Mouse (Mus musculus) lung, adult 10 weeks (tissue): ENCODE data around the gene Tmem79. TPM values are rescaled to one million over a fixed set of nuclear protein-coding genes. Genes with fewer than 3 reads are reported as not detected.

ENCODE experiments used
- polyA plus RNA-seq: library from polyadenylated mRNA; stranded (reverse); fragments of 350-450 nt; fragmentation: Illumina TruSeq; extraction: RNeasy Lipid Tissue Mini Kit (QIAGEN cat#74804); gene quantifications from one replicate; pipeline ENCODE4 v1.2.3, GENCODE M21; 2014; ENCODE audit warnings: low read depth, low replicate concordance; ENCODE audit not compliant: insufficient read depth

Tmem79 gene
- polyA plus RNA-seq: 4.2 TPM

DNA sequence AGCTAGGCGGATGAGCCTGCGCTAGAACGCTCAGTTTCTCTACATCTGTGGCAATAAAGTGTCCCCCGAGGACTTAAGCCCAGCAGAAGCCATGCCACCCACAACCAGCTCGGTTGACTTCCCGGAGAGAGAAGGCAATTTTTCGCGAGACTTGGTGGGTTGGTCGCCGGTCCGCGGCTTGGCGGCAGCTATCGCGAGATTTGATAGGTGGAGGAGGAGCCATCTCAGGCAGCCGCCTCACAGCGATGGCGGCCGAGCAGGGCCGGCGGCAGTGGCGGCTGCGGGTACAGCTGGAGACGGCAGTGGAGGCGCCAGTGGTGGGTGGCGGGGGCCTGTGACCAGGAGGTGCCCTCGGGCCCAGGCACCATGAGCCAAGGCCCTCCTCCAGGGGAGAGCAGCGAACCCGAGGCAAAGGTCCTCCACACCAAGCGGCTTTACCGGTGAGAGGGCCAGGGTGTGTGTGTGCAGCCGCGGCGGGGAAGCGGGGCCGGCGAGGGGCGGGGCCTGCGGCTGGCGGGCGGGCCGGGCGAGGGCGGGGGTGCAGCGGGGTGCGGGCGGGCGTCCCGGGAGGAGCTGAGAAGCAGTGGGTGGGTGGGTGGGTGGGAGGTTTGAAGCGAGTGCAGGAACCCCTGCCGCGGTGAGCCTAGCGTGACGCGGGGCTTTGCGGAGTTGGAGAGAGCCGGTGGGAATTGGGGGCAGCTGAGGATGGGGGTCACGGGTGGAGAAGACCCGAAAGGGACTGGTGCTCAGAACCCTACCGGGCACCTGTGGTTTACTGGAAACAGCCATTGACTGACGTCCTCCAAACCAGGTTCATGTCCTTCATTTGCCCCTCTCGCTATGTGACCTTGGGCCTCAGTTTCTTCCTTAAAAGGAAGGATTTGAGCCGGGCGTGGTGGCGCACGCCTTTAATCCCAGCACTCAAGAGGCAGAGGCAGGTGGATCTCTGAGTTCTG lies at the start of gene Tmem79, which contains the start of gene Smg5:
Gene Tmem79, minus strand, starts transcription at position 91 of the 956 bp plus-strand sequence.
Gene Smg5, plus strand, starts transcription at position 203 of the 956 bp plus-strand sequence.

DNA sequence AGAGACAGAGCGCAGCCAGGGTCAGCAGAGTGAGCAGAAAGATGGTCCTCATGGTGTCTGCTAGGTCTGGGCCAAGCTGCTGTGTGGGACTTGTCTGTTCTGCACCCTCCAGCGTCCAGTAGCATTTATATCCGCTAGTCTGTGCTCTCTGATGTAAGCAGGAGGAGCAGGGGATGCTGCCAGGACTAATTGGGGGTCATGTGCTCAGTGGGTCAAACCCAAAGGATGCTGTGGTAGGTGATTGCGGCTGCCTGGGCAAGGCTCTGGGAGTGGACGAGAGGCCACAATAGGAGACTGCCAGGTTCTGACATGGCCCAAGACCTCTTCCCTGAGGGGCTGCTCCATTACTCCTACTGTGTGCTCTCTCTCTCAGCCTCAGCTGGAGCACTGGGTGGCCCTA lies 48.4 kb upstream of the Tmem79 start, which contains the start of gene Bglap:
Gene Bglap, minus strand, starts transcription at position 101 of the 400 bp plus-strand sequence.

DNA sequence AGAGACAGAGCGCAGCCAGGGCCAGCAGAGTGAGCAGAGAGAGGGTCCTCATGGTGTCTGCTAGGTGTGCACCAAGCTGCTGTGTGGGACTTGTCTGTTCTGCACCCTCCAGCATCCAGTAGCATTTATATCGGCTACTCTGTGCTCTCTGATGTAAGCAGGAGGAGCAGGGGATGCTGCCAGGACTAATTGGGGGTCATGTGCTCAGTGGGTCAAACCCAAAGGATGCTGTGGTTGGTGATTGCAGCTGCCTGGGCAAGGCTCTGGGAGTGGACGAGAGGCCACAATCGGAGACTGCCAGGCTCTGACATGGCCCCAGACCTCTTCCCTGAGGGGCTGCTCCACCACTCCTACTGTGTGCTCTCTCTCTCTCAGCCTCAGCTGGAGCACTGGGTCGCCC lies 42.7 kb upstream of the Tmem79 start, which contains the start of gene Bglap2:
Gene Bglap2, minus strand, starts transcription at position 101 of the 400 bp plus-strand sequence.

DNA sequence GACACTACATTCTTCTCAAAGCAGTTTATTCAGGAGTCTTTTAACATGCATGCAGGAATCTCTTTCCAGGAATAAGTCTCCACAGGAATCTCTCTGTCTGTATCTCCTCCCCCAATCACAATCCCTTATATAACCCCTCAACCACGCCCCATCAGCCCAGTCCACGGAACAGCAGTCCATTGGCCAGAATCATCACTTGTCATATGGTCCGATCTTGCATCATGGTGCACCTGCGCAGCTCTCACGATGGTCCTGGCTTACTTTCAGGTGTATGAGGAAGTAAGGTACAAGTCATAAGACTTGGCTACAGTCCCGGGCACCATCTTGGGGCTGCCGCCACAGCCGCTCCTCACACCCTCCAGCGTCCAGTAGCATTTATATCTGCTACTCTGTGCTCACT lies 36.7 kb upstream of the Tmem79 start, which contains the start of gene Bglap3:
Gene Bglap3, minus strand, starts transcription at position 101 of the 400 bp plus-strand sequence.

DNA sequence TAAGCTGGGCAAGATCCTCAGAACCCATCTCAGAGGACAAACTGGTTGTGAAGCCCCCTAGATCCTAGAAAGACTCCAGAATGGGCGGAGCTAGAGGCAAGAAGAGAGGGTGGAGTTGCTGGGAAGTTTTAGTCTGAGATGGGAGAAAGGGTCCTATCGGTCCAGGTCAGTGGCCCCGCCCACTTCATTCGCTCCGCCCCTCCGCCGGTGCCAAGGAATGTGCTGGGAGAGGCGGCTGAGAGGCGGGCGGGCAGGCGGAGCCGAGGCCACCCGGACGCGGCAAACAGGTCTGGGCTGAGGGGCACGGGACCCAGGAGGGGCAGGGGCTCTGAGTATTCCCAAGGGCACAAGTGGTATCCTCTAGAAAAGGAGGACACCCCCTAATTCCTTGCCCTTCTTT lies 28.4 kb upstream of the Tmem79 start, which contains the start of gene Paqr6:
Gene Paqr6, plus strand, starts transcription at position 248 of the 400 bp plus-strand sequence.

DNA sequence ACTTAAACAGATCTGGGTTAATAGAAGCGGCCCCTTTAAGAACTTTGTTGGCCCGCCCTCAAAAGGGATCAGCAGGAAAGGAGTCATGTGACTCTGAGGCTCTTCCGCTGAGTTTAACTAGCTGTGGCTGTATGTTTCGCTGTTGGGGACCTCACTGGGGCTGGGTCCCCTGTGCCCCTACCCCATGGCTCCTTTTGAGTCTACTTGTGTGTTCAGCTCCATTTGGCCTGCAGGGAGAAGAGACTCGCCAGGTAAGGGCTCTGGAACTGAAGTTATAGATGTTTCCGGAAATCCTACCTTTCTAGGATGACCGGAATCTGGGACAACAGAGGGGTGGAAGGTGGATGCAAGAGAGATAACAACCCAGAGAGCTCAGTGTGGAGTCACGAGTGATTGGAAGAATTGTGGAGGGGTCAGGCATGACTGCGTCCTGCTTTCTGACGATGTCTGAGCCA lies 11.0 kb downstream of the Tmem79 start, which contains the start of gene Glmp:
Gene Glmp, plus strand, starts transcription at position 73 of the 455 bp plus-strand sequence.

DNA sequence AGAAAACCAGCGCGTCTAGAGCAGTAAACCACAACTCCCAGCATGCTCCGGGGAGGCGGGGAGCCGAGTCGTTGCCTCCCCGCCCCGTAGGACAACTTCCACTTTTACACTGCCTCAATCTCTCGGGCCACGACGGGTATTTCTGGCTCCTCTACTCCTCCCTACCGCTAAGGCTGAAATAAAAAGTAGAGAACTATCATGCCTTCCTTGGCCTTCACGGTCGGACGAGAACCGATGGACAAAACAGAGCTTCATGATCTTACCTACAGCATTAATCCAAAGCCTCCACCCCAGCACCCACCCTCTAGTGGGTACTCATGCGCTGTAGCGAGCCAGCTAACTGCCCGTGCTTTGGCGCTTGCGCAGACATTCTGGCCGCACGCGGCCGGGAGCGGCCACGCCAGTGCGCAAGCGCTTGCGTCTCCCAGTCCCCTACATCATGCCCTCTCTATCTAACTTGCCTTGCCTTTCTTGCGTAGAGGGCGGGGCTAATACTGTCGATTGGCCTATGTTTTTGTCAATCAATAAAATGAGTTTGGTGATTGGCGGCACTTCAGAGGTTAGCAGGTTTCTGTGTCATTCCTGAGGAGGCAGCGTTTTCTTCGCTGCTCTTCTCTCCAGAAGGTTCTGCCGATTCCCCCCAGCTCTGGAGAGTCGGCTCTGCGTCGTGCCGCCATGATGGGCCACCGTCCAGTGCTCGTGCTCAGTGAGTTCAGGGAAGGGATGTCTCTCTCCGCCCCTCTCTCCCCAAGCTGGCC lies 39.2 kb downstream of the Tmem79 start, which contains the start of the genes Tsacc and Cct3:
Gene Tsacc, minus strand, starts transcription at position 439 of the 758 bp plus-strand sequence.
Gene Cct3, plus strand, starts transcription at position 556 of the 758 bp plus-strand sequence.

DNA sequence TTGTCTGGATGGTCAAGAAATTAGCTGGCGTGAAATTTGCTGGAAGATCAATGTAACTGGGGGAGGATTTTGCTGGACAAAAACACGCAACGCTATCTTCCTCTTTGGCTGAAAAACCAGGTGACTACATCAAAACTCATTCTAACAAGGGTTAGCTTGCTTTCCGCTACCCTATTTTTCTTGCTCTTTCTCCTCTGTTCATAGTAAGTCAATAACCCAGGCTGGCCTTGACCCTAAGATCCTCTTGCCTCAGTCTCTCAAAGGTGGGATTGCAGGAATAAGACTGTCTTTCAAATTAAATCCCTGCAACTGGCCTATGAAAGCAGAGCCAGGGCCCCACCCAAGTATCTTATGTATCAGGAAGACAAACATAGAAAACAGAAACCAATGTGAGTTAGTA lies 48.8 kb downstream of the Tmem79 start, which contains the start of gene Gm38392:
Gene Gm38392, minus strand, starts transcription at position 101 of the 400 bp plus-strand sequence.

Other genes starting within 250 kb of the Tmem79 start
- 18.9 TPM for gene Mef2d, start 193.8 kb downstream of the Tmem79 start, polyA plus RNA-seq
- gene Rhbg, start 81.4 kb downstream of the Tmem79 start, polyA plus RNA-seq: 4.9 TPM
- gene Gm38392, start 48.9 kb downstream of the Tmem79 start, polyA plus RNA-seq: 0.94 TPM
- 4.4 TPM for gene Tsacc, start 39.1 kb downstream of the Tmem79 start, polyA plus RNA-seq
- gene Cct3, start 39.0 kb downstream of the Tmem79 start, polyA plus RNA-seq: 129 TPM
- gene Glmp, start 11.1 kb downstream of the Tmem79 start, polyA plus RNA-seq: 149 TPM
- 18.7 TPM for gene Smg5, start 112 bp upstream of the Tmem79 start, polyA plus RNA-seq
- gene Paqr6, start 28.4 kb upstream of the Tmem79 start, polyA plus RNA-seq: 9.4 TPM
- gene Bglap3, start 36.6 kb upstream of the Tmem79 start, polyA plus RNA-seq: not detected
- gene Bglap2, start 42.6 kb upstream of the Tmem79 start, polyA plus RNA-seq: not detected
- gene Bglap, start 48.3 kb upstream of the Tmem79 start, polyA plus RNA-seq: not detected
- gene Pmf1, start 74.2 kb upstream of the Tmem79 start, polyA plus RNA-seq: 13.1 TPM
- 8.3 TPM for gene Slc25a44, start 89.0 kb upstream of the Tmem79 start, polyA plus RNA-seq
- 21.0 TPM for gene Sema4a, start 125.0 kb upstream of the Tmem79 start, polyA plus RNA-seq
- gene Lmna, start 173.8 kb upstream of the Tmem79 start, polyA plus RNA-seq: 80.0 TPM
- gene Mex3a, start 196.2 kb upstream of the Tmem79 start, polyA plus RNA-seq: 0.32 TPM
- 43.8 TPM for gene Rab25, start 212.2 kb upstream of the Tmem79 start, polyA plus RNA-seq
- gene Lamtor2, start 216.9 kb upstream of the Tmem79 start, polyA plus RNA-seq: 142 TPM
- 20.0 TPM for gene Ubqln4, start 217.6 kb upstream of the Tmem79 start, polyA plus RNA-seq
- gene Ssr2, start 239.7 kb upstream of the Tmem79 start, polyA plus RNA-seq: 196 TPM